Mouse (Mus musculus): ENCODE data around the gene C1qtnf6. TPM values are rescaled to one million over a fixed set of nuclear protein-coding genes. Genes with fewer than 3 reads are reported as not detected.

The C1qtnf6 gene
- total and polyA plus RNA-seq, 2 experiments from 2014 or later = 23.0 to 27.4 TPM

GRCm38 (mm10) chr15:78548711-78549110, 17.5 kb upstream of the C1qtnf6 start:
- ATAC-seq (ENCODE audit: insufficient read depth, low read depth) (no peak), DNase-seq (ENCODE audit: low spot score) (no peak)
- peaks cover 16% of the 10 kb centered on the region for H3K27me3 ChIP-seq (ENCODE audit: control insufficient read depth, insufficient read depth, low read length)
- H3K4me3 ChIP-seq (ENCODE audit: low read depth, low read length) = no peak overlapping the region
- WGBS = 74% methylated on average over 8 of the region's 8 CpGs
- peaks cover 6% of the 10 kb centered on the region for H3K9me3 ChIP-seq (replicated peaks; ENCODE audit: control insufficient read depth, low read length)
- TF ChIP-seq CTCF (IDR thresholded peaks at IDR 0.05; ENCODE audit: low read depth) = no peak
- TF ChIP-seq EP300 (IDR thresholded peaks at IDR 0.05; ENCODE audit: low read depth) = no peak
- H3K4me2 ChIP-seq (ENCODE audit: low read depth, low read length) = no peak overlapping the region
- no peak overlapping the region for H3K9ac ChIP-seq (replicated peaks; ENCODE audit: low read depth, low read length)
- no peaks in the 10 kb centered on the region for H3K4me1 ChIP-seq (ENCODE audit: control insufficient read depth, insufficient read depth)
- no peak overlapping the region for H3K27ac ChIP-seq (ENCODE audit: low read depth)
- no peaks in the 10 kb centered on the region for H3K36me3 ChIP-seq (replicated peaks; ENCODE audit: control insufficient read depth, insufficient read depth, low read length)

DNA sequence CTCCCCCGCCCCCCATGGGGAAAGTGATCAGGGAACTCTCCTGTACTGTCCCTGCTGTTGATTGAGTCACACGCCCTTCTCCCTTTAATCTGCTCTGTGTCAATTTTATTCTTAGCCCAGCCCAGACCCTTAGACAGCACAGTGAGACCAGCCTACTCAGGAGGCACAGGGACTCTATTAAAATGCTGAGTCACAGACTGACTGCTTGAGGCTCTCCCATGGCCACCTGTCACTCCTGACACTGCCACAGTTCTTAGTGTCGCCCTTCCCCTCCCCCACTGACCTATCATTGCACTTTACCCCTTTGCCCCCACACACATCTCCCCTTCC, 17.1 kb upstream of the C1qtnf6 start:
- H3K27me3 ChIP-seq (ENCODE audit: control insufficient read depth, insufficient read depth, low read length) = peaks cover 16% of the 10 kb centered on the region
- ATAC-seq (ENCODE audit: insufficient read depth, low read depth) (no peak), DNase-seq (ENCODE audit: low spot score) (no peak)
- no peak overlapping the region for H3K4me3 ChIP-seq (ENCODE audit: low read depth, low read length)
- TF ChIP-seq EP300 (IDR thresholded peaks at IDR 0.05; ENCODE audit: low read depth) (no peak), CTCF (IDR thresholded peaks at IDR 0.05; ENCODE audit: low read depth) (no peak)
- no peak overlapping the region for H3K4me2 ChIP-seq (ENCODE audit: low read depth, low read length)
- H3K27ac ChIP-seq (ENCODE audit: low read depth) = no peak overlapping the region
- WGBS = 23% methylated on average over 3 of the region's 3 CpGs
- H3K9me3 ChIP-seq (replicated peaks; ENCODE audit: control insufficient read depth, low read length) = peaks cover 6% of the 10 kb centered on the region
- no peaks in the 10 kb centered on the region for H3K4me1 ChIP-seq (ENCODE audit: control insufficient read depth, insufficient read depth)
- no peaks in the 10 kb centered on the region for H3K36me3 ChIP-seq (replicated peaks; ENCODE audit: control insufficient read depth, insufficient read depth, low read length)
- no peak overlapping the region for H3K9ac ChIP-seq (replicated peaks; ENCODE audit: low read depth, low read length)

DNA sequence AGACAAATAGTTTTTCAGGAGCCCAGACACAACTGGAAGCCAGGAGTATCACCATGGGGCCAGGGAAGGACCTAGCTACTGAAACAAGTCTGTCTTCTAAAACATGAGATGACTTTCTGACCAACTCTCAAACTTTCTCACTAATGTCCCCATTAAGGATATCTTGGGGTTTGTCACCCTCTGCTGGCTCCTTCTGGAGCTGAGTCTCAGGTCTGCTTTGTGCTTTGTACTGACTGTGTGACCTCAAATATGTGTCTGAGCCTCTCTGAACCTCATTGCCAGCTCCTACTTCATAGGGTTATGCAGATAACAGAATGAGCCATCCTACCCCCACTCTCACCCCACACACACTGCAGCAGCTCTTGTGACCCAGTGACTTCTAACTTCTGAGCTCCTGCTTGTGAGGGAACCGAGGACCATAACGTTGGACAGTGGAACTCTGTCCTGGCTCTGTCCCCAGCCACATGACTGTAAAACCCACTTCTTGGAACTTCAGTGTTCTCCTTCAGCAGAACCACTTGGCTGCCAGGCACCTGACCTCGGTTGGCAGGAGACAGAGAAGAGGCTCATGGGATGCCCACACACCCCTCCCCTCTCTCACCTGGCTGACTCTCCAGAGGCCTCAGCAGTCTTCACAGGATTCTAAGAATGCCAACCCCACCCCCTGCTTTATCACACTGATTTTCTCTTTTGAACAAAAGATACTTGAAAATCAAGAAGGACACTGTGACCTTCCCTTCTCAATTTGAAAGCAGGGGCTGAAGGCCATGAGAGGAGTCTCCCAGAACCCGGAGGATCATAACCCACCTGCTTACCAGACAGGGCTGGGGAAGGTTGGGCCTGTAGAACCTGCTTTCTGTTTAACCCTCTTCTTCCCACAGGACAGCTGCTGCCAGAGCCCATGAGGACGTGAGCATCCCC, 16.5 kb upstream of the C1qtnf6 start:
- TF ChIP-seq EP300 (IDR thresholded peaks at IDR 0.05; ENCODE audit: low read depth) (no peak), CTCF (IDR thresholded peaks at IDR 0.05; ENCODE audit: low read depth) (peak; percentile 49)
- Histone ChIP-seq H3K36me3 (replicated peaks; ENCODE audit: control insufficient read depth, insufficient read depth, low read length) (no peaks in the 10 kb centered on the region), H3K27me3 (ENCODE audit: control insufficient read depth, insufficient read depth, low read length) (peaks cover 16% of the 10 kb centered on the region), H3K9me3 (replicated peaks; ENCODE audit: control insufficient read depth, low read length) (peaks cover 1% of the 10 kb centered on the region), H3K4me2 (ENCODE audit: low read depth, low read length) (no peak overlapping the region), H3K9ac (replicated peaks; ENCODE audit: low read depth, low read length) (no peak overlapping the region), H3K4me3 (ENCODE audit: low read depth, low read length) (no peak overlapping the region), H3K4me1 (ENCODE audit: control insufficient read depth, insufficient read depth) (0 out of 2 replicates have a peak, but pooled peaks cover 6% of the 10 kb centered on the region), H3K27ac (ENCODE audit: low read depth) (no peak overlapping the region)
- 24% methylated on average over 5 of the region's 5 CpGs for WGBS
- ATAC-seq (ENCODE audit: insufficient read depth, low read depth) (peak; percentile 45; the same call in 1 of the 2 replicates), DNase-seq (ENCODE audit: low spot score) (no peak)

DNA sequence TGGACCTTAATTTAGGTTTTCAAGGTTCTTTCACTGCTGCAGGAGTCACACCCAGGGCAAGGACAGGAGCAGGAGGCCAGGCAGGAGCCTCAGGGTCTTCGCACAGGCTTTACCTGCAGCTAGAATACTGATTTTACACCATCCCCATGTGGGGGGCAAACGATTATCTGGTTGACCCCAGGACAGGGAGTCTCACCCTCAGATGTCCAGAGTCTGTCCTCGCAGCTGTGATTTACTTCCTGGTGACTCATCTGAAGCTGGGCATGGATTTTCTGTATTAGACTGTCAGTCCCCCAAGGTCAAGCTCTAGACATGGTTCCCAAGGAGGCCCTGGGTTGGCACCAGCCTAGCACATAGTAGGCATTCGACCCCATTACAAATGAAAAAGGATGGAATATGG, 14.8 kb upstream of the C1qtnf6 start:
- Histone ChIP-seq H3K4me1 (ENCODE audit: control insufficient read depth, insufficient read depth) (peaks cover 18% of the 10 kb centered on the region), H3K9me3 (replicated peaks; ENCODE audit: control insufficient read depth, low read length) (no peaks in the 10 kb centered on the region), H3K27me3 (ENCODE audit: control insufficient read depth, insufficient read depth, low read length) (peaks cover 16% of the 10 kb centered on the region), H3K36me3 (replicated peaks; ENCODE audit: control insufficient read depth, insufficient read depth, low read length) (no peaks in the 10 kb centered on the region), H3K4me2 (ENCODE audit: low read depth, low read length) (no peak overlapping the region), H3K27ac (ENCODE audit: low read depth) (no peak overlapping the region), H3K4me3 (ENCODE audit: low read depth, low read length) (no peak overlapping the region), H3K9ac (replicated peaks; ENCODE audit: low read depth, low read length) (no peak overlapping the region)
- ATAC-seq (ENCODE audit: insufficient read depth, low read depth) (no peak), DNase-seq (ENCODE audit: low spot score) (no peak)
- TF ChIP-seq EP300 (IDR thresholded peaks at IDR 0.05; ENCODE audit: low read depth) (no peak), CTCF (IDR thresholded peaks at IDR 0.05; ENCODE audit: low read depth) (no peak)
- 64% methylated on average over 4 of the region's 4 CpGs for WGBS

GRCm38 (mm10) chr15:78544561-78545001, 13.4 kb upstream of the C1qtnf6 start, which contains the start of gene Sstr3:
Sstr3 (minus strand) TSS chr15:78544685.
- Histone ChIP-seq H3K27ac (ENCODE audit: low read depth) (no peak within 1 kb of the TSS), H3K4me3 (ENCODE audit: low read depth, low read length) (no peak within 1 kb of the TSS), H3K9ac (replicated peaks; ENCODE audit: low read depth, low read length) (no peak within 1 kb of the TSS), H3K27me3 (ENCODE audit: control insufficient read depth, insufficient read depth, low read length) (peaks cover 16% of the 10 kb centered on the region), H3K4me1 (ENCODE audit: control insufficient read depth, insufficient read depth) (peaks cover 18% of the 10 kb centered on the region), H3K36me3 (replicated peaks; ENCODE audit: control insufficient read depth, insufficient read depth, low read length) (no peaks in the 10 kb centered on the region), H3K9me3 (replicated peaks; ENCODE audit: control insufficient read depth, low read length) (no peaks in the 10 kb centered on the region), H3K4me2 (ENCODE audit: low read depth, low read length) (no peak within 1 kb of the TSS)
- DNase-seq (ENCODE audit: low spot score) = no peak
- ATAC-seq (ENCODE audit: insufficient read depth, low read depth) = no peak
- TF ChIP-seq EP300 (IDR thresholded peaks at IDR 0.05; ENCODE audit: low read depth) (no peak), CTCF (IDR thresholded peaks at IDR 0.05; ENCODE audit: low read depth) (no peak)
- 13% methylated on average over 14 of the region's 14 CpGs for WGBS
